ENCODE assay signal across 21 mouse cellular contexts in genomic region chr6:86876451-86876850, GRCm38 (mm10).
"Had no signal": no experiment of that assay in that cellular context is flagged by ENCODE, and none has a peak within 500 bp of the region (broad histone marks: within the 10 kb centered on the region; RNA-seq: fewer than 3 reads in every experiment).

No protein-coding gene starts in this region.

- DNase-seq: gastrocnemius, postnatal 14 days; heart, adult 2 months; heart, postnatal 4 days; kidney, adult 11 months; kidney, adult 2 months; kidney, adult 9 months; kidney, postnatal 14 days; kidney, postnatal 36 days; layer of hippocampus, adult 9-11 months; layer of hippocampus, postnatal 36 days; left cerebral cortex, postnatal 4 days; liver; liver, embryonic 13.5 days had no signal

- H3K4me3 ChIP-seq: heart, adult 2 months; heart, embryonic 13.5 days; heart, embryonic 15.5 days; hindbrain, embryonic 13.5 days; hindbrain, embryonic 15.5 days; kidney, embryonic 15.5 days; limb, embryonic 12.5 days; liver, embryonic 13.5 days had no signal

- H3K27ac ChIP-seq: heart, adult 2 months; heart, embryonic 13.5 days; heart, embryonic 15.5 days; hindbrain, embryonic 13.5 days; hindbrain, embryonic 15.5 days; hindbrain, postnatal 0 days; kidney, embryonic 15.5 days; kidney, postnatal 0 days; limb, embryonic 12.5 days; liver, embryonic 13.5 days had no signal

- H3K27me3 ChIP-seq: heart, embryonic 13.5 days; heart, embryonic 15.5 days; hindbrain, embryonic 13.5 days; hindbrain, embryonic 15.5 days; kidney, embryonic 15.5 days; limb, embryonic 12.5 days; liver, embryonic 13.5 days had no signal

- H3K9me3 ChIP-seq: heart, embryonic 13.5 days; heart, embryonic 15.5 days; hindbrain, embryonic 13.5 days; hindbrain, embryonic 15.5 days; kidney, embryonic 15.5 days; limb, embryonic 12.5 days; liver, embryonic 13.5 days had no signal

- H3K4me1 ChIP-seq: kidney, embryonic 15.5 days had no signal

- H3K36me3 ChIP-seq: hindbrain, embryonic 13.5 days; hindbrain, embryonic 15.5 days had no signal
